Mouse (Mus musculus): ENCODE measurements around the gene Fam57a. TPM values are rescaled to one million over a fixed set of nuclear protein-coding genes. Genes with fewer than 3 reads are reported as not detected.
"Not testable (repeated sequence)": the region's sequence is repeated elsewhere in the genome, so short reads cannot be mapped to it uniquely, and the experiment has no call there.

The Fam57a gene
- polyA plus RNA-seq, 3 experiments from 2014 or later: 2.5 to 4.5 (median 3.6) TPM

DNA sequence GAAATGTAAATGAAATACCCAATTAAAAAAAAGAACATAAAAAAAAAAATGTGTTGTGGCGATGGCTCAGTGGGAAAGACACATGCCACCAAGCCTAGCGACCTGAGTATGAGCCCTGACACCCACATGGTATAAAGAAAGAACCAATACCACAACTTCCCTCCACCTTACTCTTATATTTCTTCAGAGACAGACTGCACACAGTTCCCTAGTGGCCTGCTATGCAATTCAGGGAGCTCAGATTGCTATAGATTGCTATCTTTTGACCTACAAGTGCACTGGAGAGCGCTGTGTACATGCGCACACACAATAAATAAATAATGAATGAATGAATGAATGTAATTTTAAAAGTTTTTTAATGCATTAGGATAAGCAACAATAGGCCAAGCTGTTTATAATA lies 4.3 kb downstream of the Fam57a start:
- no peak for ATAC-seq

DNA sequence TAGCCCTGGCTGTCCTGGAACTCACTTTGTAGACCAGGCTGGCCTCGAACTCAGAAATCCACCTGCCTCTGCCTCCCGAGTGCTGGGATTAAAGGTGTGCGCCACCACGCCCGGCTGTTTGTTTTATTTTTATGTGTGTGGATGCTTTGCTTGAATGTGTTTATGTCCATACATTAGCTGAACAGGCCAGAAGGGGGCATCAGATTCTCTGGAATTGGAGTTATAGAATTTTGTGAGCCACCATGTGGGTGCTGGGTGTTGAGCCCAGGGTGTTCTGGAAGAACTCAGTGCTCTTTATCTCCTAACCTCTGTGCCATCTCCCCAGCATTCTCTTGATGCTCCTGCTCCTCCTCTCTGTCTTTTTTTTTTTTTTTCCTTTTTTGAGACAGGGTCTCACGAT lies 7.4 kb downstream of the Fam57a start:
- ATAC-seq: no peak

DNA sequence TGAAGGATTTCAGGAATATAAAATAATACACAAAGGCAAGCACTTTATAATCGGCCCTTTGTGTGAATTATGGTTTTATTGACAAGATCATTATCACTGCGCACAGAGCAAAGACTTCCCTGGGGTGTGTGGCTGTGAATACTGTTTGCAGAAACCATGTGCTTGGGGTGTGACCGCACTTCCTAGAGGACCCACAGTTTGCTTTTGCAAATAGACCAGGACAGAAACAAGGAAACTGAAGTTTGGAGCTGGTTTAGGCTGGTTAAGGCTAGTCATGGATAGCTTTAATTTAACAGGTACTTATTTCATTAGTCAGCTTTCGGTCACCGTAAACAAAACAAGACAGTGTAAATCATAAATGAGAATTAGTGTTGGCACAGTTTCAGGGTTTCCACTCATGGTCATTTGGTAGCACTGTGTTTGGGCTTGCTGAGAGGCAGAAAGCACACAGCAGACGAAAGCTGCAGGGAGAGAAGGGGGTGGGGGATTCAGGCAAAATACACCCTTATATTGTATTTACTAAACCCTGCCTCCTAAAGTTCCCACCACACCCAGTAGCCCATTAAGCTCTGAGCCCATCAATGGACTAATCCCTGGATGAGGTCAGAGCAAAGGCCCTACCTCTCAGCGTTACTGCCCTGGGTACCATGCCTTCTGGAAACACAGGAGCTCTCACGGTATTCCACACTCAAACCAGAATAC lies 17.0 kb downstream of the Fam57a start:
- ATAC-seq: no peak

DNA sequence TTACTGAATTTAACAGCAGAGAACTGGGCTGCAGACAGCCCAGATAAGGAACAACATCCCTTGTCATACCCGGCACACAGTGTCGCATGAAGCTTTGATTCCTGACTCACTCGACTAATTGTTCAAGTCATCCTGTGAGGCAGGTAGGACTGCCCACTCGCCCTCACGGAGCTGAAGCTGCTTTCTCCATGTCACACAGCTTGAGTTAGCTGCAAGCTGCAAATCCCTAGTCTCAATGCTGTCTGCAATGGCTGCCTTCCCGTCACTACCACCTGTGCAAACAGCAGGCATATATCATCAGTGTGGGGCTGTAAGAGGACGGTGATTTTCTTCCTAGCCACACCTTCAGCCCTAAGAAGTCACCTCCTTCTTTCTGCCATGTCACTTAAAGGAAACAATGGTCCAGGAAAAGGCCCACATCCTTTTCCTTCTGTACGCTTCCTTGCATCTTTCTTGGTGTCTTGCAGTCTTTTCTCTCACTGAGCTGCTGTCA lies 17.6 kb downstream of the Fam57a start:
- ATAC-seq: no peak

DNA sequence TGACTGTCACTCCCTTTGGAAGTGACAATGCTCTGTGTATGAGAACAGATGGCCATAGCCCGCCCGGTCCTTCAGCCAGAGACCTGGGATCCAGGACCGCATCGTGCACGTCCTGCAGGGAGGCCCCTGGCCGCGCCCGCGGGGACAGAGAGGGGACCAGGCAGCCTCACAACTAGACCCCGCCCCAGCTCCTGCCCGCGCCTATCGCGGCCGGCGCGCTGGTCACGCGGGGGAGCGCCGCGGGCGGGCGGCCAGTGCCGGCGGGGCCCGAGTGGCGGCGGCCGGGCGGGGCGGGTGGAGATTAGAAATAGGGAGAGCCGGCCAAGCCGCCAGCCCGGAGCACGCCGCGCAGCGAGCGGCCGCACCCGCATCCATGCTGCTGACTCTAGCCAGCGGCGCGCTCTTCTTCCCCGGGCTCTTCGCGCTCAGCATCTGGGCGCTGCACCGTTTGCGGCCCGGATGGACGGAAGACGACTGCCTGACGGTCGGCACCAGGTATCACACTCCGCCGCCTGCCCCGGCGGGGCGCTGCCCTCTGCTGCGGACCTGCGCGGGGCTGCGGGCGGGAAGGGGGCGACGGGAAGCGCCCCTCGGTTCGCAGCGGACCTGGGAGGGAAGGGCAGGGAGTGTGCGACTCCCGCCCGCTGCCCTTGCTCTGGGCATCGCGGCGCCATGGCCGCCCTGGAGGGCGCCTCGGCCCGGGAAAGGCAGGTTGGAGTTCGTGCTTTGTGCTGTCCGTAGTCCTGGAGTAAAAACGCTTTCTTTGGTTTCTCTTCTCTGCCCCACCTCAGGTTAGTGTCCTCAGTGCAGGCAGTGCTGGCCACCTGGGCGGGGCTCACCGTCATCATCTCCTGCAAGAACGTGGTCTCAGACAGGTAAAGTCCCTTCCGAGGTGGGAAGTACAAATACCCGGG lies 22.5 kb downstream of the Fam57a start:
- ATAC-seq: peak; percentile 74

DNA sequence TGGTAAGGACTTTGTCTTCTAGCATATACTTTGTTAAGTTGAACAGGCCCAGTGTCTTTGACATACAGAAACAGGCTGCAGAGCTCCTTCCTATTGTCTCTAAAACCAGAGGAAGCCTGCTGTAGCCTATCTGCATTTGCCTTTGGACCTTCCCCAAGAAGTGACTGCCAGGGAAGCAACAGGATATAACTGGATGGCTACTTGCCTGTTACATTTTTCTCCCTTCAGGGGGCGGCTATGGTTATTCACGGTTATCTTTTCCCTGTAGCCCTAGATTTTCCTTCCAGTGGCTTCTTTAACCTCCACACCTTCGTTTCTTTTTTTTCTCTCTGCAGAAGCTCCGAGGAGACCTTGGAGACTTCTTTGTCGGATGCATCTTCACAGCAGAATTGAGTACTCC lies 27.3 kb downstream of the Fam57a start:
- no peak for ATAC-seq

DNA sequence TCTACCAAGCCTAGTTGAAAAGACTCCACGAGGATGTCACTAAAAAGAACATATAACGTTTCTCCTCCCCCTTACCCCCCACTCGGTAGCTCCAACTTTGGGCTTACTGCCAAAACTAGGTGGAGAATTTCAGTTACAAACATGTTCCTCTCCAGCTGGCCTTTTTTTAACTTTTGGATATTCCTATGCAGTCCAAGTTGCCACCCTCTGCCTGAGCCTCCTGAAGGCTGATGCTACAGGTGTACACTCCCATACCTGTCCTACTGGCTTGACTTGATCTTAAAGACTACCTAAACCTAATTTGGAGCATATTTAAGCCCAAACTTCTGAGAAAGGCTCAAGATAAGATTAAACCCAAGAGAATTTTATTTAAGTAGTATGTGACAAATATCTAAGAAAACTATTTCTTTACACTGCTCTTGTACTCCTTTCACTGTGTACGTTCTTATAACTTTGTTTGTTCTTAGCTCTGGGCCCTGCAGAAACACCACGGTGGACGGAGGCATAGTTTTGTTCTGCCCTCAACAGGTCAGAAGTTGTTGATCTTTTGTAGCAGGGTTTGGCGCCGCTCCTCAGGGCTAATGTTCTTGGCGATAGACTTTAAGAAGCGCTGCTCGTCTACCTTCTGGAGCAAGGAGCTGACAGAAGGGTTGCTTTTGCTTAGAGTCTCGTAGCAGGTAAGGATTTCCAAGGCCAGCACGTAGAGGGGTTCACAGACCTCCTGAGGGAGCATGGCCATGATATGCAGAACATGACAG lies 30.9 kb downstream of the Fam57a start:
- no peak for ATAC-seq

DNA sequence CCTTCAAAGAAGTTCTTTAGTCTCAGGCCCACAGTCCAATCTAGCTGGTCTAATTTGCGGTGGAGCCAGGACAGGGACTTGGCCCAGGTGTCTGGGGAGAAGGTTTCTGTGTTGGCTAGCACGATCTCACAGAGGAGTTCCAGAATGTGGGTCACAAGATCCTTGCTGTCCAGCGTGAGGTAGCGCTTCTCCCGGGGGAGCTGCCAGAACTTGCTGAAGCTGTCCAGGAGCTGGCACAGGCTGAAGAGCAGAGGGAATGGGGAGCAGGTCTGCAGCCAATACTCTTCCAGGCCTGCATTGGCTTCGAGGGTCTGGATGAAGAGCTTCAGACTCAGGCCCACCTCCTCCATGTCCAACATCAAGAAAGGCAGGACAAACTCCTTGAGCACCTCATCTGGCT lies 32.1 kb downstream of the Fam57a start:
- not testable (repeated sequence) for ATAC-seq

DNA sequence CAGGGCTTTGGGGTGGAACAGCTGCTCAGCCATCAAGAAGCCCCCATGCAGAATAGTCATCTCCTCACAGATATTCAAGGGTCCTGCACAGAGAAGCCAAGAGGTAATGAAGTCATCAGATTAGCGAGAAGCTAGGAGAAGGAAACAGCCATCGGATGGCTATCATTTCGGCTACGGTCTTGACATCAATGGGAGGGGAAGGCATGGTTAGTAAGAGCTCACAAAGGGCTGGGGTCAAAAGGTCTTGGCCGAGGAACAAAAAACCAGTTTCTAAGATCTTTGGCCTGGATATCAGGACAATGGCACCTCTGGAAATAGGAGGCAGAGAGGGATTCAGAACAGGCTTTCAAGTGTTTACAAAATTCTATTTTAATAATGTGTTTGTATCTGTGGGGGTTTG lies 34.4 kb downstream of the Fam57a start:
- no peak for ATAC-seq

DNA sequence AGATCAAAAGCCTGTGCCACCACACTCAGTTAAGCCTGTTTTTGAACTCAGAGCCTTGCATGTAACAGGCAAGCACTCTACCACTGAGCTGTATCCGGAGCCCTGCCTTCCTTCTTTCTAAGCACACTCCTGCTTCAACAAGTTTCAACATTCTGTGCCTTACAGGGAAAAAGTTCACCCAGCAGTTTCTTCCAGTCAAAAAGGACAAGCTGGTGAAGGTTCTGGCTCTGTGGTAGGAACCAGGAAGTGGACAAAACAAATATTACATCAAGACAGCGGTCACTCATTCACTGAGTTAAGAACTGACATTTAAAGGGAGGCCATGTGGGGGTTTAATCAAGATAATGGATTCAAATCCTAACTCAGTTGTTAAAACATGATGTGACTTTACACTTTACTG lies 35.5 kb downstream of the Fam57a start:
- no peak for ATAC-seq

DNA sequence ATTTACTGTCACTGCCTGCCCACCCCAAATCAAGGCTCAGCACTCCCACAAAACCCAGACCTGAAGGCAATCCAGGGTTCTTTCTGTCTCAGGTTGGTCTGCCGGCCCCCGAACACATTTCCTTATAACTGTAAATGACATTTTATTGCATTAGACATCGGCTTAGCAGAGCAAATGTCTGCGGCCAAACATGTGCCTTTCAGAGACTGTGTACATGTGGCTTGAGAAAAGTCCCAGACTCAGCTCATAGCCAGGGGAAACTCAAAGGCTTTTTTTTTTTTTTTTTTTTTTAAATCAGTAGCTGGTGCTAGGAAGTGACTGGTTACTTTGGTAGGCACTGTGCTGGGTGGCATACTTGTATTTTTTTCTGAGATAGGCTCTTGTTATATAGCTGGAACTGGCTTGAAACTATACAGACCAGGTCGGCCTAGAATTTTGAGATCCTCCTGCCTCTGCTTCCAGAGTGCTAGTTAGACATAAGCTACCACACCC lies 36.6 kb downstream of the Fam57a start:
- ATAC-seq: no peak

DNA sequence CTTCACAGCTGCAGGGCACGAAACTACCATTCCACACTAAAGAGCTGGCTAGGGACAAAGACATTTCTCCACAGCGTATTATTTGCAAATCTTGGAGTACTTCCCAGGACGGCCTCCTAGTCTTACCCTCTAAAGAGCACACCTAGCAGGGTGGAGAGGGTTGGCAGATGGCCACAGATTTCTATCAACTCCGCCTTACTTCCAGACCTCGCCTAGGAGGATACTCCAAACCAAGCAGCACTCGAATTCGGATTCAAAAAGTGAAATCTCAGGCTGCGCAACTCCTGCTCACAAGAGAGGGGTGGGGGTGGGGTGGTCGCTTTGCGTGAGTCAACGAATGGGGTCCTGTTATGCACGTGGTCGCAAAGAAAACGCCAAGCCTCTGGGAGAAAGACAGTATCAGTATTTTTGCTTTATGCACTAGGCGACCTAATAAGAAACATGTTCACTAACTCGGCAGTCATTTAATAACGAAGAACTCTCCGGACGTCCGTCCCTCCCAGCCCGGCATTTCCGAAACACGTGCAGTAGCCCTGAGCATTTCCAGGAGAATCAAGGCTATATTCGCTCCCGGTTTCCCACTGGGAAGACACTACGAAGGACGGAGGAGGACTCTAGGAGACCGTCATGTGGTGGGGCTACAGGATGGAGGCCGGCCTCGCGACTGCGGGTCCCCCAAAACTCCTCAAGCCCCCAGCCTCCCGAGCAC lies 37.4 kb downstream of the Fam57a start:
- ATAC-seq: no peak

DNA sequence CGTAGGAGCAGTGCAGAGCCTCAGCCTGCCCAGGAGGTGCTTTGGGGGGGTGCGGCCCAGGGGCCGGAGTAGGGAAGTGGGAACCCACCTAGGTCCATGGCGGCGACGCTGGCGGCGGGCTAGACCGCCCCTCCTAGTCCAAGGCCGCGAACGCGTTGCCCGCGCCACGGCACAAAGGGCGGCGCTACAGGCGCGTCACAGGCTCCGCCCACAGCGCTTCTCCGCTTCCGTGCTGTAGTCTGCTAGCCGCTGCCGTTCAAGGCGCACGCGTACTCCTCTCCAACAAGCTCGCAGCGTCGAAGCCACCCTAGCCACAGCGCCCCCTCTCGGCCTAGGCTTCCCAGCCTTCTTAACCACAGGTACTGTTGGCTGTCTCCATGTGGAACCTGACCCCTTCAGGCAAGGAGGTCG lies 37.9 kb downstream of the Fam57a start, which contains the start of the genes Dbil5 and Gemin4:
Dbil5 (plus strand) TSS at position 219 of the 411 bp plus-strand sequence.
Gemin4 (minus strand) TSS at position 275 of the 411 bp plus-strand sequence.
- ATAC-seq: peak; percentile 98

DNA sequence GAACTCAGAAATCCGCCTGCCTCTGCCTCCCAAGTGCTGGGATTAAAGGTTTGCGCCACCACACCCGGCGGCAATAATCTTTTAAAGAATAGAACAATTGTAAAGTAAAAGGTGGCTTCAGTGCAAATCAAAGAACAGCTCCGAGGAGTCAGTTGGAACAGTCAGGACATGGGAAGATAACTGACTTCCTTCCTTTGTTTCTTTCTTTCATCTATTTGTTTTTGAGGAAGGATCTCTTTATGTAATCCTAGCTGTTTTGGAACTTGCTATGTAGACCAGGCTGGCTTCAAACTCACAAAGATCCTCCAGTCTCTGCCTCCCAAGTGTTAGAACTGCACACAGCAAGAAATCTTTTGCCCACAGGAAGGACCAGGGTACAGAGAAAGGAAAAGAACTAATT lies 45.2 kb downstream of the Fam57a start:
- no peak for ATAC-seq

DNA sequence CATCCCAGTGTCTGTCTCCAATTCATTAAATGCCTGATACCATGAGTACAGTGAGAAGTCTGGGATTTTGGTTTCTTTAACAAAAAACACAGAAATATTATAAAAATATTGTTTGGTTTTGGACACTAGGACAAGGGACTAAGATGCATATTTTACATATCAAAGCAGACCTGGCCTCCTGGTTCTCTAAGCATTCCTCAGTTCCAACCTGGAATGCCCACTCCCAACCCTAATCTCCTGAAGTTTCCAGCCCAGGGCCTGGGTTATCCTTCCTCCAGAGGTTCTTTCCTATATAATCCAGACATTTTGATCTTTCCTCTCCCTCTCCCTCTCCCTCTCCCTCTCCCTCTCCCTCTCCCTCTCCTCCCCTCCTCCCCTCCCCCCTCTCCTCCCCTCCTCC lies 45.6 kb downstream of the Fam57a start:
- no peak for ATAC-seq

DNA sequence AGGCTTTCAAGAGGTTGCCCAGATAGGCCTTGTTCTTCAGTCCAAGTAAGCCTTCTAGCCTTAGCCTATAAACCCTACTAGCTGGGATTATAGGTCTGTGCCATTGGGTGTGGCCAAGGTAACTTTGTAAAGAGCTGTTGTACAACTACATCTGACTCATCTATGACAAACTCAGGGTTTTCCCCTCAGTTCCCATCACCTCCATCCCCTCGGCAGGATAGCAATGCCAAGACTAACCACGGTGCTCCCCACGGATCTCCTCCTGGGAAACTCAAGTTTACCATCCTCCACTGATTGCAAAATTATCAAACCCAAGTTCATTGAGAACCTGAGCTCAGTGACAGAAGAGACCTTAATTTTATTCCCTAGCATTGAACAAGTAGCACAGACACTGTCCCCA lies 56.7 kb downstream of the Fam57a start:
- no peak for ATAC-seq

DNA sequence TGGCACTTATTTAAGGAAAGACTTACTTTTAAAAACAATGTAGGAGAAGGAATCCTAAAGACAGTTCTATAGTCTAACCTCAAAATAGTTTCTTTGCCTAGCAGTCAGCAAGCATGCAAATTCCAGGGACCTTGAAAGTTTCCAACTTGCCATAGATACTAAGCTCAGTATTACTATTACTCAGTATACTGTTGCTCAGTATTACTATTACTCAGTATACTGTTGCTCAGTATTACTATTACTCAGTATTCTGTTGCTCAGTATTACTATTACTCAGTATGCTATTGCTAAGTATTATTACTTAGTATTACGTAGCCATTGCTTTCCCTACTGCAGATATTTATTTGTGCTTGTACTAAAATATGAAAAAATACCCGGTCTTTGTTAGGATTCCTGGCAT lies 60.3 kb downstream of the Fam57a start:
- ATAC-seq: no peak

DNA sequence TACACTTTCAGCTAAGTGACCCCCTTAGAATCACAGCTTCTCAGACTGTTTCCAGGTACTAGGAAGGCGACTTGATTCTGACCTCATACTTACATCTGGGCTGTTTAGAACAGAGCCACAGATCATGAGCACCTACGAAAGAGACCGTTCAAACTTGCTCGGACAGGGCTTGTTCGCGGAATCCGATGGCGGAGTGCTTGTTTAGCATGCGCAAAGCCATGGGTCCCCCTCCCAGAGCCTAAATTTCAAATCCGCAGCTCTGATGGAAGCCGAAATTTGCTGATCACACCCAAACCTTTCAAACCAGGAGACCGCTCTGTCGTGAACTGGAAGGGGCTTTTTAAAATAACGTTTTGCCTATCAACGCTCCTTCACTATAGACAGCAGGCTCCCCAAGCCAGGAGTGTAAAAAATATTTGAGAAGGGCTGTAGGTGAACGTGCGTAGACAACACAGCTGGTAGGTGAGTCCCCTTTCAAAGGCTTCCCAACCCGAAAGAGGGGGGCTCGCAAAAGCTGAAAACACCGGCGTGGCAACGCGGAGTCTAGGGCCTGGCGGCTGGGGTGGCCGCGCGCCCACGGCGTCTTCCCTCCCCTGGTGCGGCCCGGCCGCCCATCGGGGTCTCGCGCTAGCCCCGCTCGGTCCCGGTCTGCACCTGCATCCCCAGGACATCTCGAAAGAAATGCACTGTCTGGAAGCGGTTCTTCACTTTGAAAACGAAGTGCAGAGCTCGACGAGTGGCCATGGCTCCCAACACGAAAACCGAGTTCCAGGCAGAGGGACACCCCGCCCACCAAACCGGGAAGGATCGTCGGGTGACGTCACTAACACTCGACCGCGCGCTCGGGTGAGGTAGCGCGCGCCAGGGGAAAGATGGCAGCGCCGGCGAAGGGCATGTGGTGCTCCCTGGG lies 63.7 kb downstream of the Fam57a start, which contains the start of the genes Mrm3 and Glod4:
Mrm3 (plus strand) TSS at position 815 of the 910 bp plus-strand sequence.
Glod4 (minus strand) TSS at position 825 of the 910 bp plus-strand sequence.
- peak; percentile 90 for ATAC-seq

DNA sequence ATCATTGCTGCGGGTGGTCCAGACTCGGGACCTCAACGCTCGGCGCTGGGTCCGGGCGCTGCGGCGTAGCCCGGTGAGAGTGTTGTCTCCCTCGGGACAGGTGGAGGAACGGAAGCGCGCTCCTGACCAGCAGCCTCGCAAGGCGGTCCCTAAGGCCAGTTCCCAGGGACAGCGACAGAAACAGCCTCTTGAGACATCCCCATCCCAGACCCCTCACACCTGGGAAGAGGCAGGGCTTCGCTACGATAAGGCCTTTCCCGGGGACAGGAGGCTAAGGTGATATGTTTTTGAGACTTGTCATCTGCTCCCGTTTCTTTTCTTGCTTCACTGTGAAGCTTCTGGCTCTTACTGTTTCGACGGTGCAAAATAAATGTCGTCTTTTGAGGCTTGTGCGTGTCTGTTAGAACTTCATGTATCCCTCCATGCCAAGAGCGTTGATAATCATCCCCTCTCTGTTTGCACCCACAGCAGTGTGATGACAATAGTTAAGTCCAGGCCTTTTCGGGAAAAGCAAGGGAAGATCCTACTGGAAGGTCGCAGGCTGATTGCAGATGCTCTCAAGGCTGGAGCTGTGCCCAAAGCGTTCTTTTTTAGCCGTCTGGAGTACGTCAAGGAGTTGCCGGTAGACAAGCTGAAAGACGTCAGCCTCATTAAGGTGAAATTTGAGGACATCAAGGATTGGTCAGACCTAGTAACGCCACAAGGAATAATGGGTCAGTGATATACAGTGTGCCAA lies 64.5 kb downstream of the Fam57a start:
- peak; percentile 54 for ATAC-seq

DNA sequence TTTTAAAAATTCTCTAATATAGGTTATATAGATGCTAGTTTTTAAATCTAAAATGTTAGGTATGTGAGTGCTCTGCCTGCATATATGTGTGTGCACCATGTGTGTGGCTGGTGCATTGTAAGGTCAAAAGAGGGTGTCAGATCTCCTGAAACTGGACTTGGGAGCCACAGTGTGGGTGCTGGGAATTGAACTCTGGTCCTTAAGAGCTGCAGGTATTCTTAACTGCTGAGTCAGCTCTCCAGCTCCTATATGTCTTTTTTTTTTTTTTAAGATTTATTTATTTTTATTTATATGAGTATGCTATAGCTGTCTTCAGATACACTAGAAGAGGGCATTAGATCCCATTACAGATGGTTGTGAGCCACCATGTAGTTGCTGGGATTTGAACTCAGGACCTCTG lies 67.0 kb downstream of the Fam57a start:
- ATAC-seq: no peak
